Mouse (Mus musculus): ENCODE measurements around the gene Ralgds. TPM values are rescaled to one million over a fixed set of nuclear protein-coding genes. Genes with fewer than 3 reads are reported as not detected.

Gene Ralgds
- total and polyA plus RNA-seq, 2 experiments from 2014 or later: 84.6 to 292 TPM

DNA sequence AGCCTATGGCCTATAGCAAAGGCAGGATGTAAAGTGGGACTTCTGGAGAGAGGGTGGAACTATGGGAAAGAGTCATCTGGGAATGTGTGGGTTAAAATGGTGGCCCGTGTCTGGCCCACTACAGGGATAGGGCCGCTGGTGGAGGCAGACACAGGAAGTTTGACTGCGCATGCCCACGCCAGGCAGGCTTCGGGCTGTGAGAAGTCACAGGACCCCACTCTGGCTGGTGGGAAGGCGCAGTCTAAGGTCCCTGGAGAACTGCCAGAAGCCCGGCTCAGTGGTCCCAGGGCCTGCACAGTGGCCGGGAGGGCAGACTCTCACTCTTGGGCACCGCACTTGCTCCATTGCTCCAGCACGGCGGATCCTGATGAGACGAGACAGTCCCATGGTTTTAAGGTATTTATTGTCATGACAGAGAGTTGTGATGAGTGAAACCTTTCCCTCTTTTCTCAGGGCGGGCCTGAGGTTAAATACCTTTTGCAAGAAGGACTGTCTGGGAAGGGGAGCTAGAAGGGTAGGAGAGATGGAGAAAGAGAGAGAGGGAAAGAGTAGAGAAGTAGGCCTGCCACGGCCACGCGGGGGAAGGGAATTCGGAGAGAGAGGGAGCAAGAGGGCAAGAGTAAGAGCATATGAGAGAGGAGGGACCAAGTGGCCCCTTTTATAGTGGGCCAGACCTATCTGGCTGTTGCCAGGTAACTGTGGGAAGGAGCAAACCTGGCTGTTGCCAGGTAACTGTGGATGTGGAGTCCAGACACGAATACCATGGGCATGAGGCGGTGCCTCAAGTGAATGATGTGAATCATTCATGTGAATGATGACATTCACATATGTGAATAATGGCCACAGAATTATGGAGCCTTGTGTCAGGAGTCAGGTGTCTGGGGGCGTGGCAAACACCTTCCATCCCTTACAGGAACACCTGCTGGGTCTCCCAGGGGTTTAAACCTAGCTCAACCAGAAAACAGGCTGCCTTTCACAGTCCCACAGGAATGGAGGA lies 33.4 kb upstream of the Ralgds start:
- Histone ChIP-seq H3K4me2 (ENCODE audit: low read depth, low read length, poor library complexity, severe bottlenecking) (no peak overlapping the region), H3K27me3 (ENCODE audit: insufficient read depth, low read length) (no peaks in the 10 kb centered on the region), H3K27ac (ENCODE audit: low read depth, low read length) (no peak overlapping the region; the same call in 1 of the 2 replicates), H3K9me3 (ENCODE audit: low read length) (no peaks in the 10 kb centered on the region), H3K4me1 (ENCODE audit: insufficient read depth, low read length) (no peaks in the 10 kb centered on the region), H3K4me3 (ENCODE audit: low read depth, low read length) (no peak overlapping the region), H3K36me3 (ENCODE audit: insufficient read depth, low read length) (no peaks in the 10 kb centered on the region), H3K9ac (replicated peaks; ENCODE audit: low read length, poor library complexity, severe bottlenecking) (no peak overlapping the region)
- 80% methylated on average over 20 of the region's 20 CpGs for WGBS
- DNase-seq (ENCODE audit: low spot score) (no peak), ATAC-seq (ENCODE audit: low FRiP score) (no peak)
- no peak for TF ChIP-seq CTCF (IDR thresholded peaks at IDR 0.05)

DNA sequence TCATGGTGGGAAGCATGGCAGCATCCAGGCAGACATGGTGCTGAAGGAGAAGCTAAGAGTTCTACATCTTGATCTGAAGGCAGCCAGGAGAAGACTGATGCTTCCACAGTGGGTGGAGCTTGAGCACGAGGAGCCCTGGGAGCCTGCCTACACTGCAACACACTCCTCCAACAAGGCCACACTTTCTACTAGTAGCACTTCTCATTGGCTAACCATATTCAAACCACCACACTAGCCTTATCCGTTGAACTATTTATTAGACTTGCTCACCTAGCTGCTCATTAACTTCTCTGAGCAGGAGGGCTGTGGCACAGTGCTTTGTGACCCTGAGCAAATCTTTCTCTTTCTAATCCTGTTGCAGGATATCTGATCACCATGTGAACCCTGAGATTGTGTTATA lies 29.1 kb upstream of the Ralgds start:
- 95% methylated on average over 2 of the region's 2 CpGs for WGBS
- H3K36me3 ChIP-seq (ENCODE audit: insufficient read depth, low read length): no peaks in the 10 kb centered on the region
- H3K4me1 ChIP-seq (ENCODE audit: insufficient read depth, low read length): no peaks in the 10 kb centered on the region
- no peak overlapping the region for H3K4me2 ChIP-seq (ENCODE audit: low read depth, low read length, poor library complexity, severe bottlenecking)
- H3K27ac ChIP-seq (ENCODE audit: low read depth, low read length): no peak overlapping the region
- H3K9me3 ChIP-seq (ENCODE audit: low read length): no peaks in the 10 kb centered on the region
- no peak overlapping the region for H3K4me3 ChIP-seq (ENCODE audit: low read depth, low read length)
- ATAC-seq (ENCODE audit: low FRiP score) (no peak), DNase-seq (ENCODE audit: low spot score) (no peak)
- H3K9ac ChIP-seq (replicated peaks; ENCODE audit: low read length, poor library complexity, severe bottlenecking): no peak overlapping the region
- H3K27me3 ChIP-seq (ENCODE audit: insufficient read depth, low read length): no peaks in the 10 kb centered on the region
- no peak for TF ChIP-seq CTCF (IDR thresholded peaks at IDR 0.05)

GRCm38 (mm10) chr2:28494521-28494920 lies 18.4 kb upstream of the Ralgds start:
- ATAC-seq (ENCODE audit: low FRiP score): no peak
- H3K4me2 ChIP-seq (ENCODE audit: low read depth, low read length, poor library complexity, severe bottlenecking): no peak overlapping the region
- no peaks in the 10 kb centered on the region for H3K4me1 ChIP-seq (ENCODE audit: insufficient read depth, low read length)
- H3K27ac ChIP-seq (ENCODE audit: low read depth, low read length): no peak overlapping the region
- no peaks in the 10 kb centered on the region for H3K9me3 ChIP-seq (ENCODE audit: low read length)
- no peak for TF ChIP-seq CTCF (IDR thresholded peaks at IDR 0.05)
- no peaks in the 10 kb centered on the region for H3K27me3 ChIP-seq (ENCODE audit: insufficient read depth, low read length)
- no peak overlapping the region for H3K9ac ChIP-seq (replicated peaks; ENCODE audit: low read length, poor library complexity, severe bottlenecking)
- H3K36me3 ChIP-seq (ENCODE audit: insufficient read depth, low read length): no peaks in the 10 kb centered on the region
- DNase-seq (ENCODE audit: low spot score): no peak
- WGBS: 77% methylated on average over 2 of the region's 2 CpGs
- no peak overlapping the region for H3K4me3 ChIP-seq (ENCODE audit: low read depth, low read length)

DNA sequence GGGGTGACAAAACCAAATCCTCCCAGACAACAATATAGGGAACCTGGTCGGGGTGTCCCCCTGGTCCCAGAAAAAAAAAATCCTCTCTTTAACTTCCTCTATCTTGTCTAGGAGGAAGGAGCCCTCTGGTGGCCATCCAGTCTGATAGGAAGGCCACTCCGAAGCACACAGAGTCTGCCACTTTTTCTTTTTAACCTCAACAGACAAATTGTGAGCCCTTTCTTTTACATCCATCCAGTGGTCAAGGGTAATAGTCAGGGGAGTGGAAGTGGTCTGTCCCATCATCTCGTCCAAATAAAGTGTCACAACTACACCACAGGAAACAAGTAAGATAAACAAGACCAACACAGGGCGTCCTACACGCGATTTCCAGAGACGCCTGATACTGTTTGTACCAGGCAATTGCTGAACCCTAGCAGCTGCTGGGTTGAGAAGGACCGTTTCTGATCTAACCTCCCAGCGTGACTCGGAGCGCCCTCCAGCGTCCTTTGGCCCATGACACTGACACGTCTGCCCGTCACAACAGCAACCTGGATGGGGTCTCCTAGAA lies 17.6 kb upstream of the Ralgds start:
- Histone ChIP-seq H3K9me3 (ENCODE audit: low read length) (no peaks in the 10 kb centered on the region), H3K27ac (ENCODE audit: low read depth, low read length) (no peak overlapping the region), H3K4me3 (ENCODE audit: low read depth, low read length) (no peak overlapping the region), H3K4me2 (ENCODE audit: low read depth, low read length, poor library complexity, severe bottlenecking) (no peak overlapping the region), H3K27me3 (ENCODE audit: insufficient read depth, low read length) (no peaks in the 10 kb centered on the region), H3K4me1 (ENCODE audit: insufficient read depth, low read length) (no peaks in the 10 kb centered on the region), H3K9ac (replicated peaks; ENCODE audit: low read length, poor library complexity, severe bottlenecking) (no peak overlapping the region), H3K36me3 (ENCODE audit: insufficient read depth, low read length) (no peaks in the 10 kb centered on the region)
- 85% methylated on average over 14 of the region's 14 CpGs for WGBS
- ATAC-seq (ENCODE audit: low FRiP score): no peak
- peak; percentile 46 for DNase-seq (ENCODE audit: low spot score)
- TF ChIP-seq CTCF (IDR thresholded peaks at IDR 0.05): peak; percentile 60

GRCm38 (mm10) chr2:28495801-28496595 lies 16.9 kb upstream of the Ralgds start:
- no peak overlapping the region for H3K27ac ChIP-seq (ENCODE audit: low read depth, low read length)

More at GRCm38 (mm10) chr2:28495801-28496595, 16.9 kb upstream of the Ralgds start:
- Histone ChIP-seq H3K4me2 (ENCODE audit: low read depth, low read length, poor library complexity, severe bottlenecking) (no peak overlapping the region), H3K9ac (replicated peaks; ENCODE audit: low read length, poor library complexity, severe bottlenecking) (no peak overlapping the region), H3K36me3 (ENCODE audit: insufficient read depth, low read length) (no peaks in the 10 kb centered on the region), H3K4me3 (ENCODE audit: low read depth, low read length) (no peak overlapping the region), H3K4me1 (ENCODE audit: insufficient read depth, low read length) (no peaks in the 10 kb centered on the region), H3K9me3 (ENCODE audit: low read length) (no peaks in the 10 kb centered on the region), H3K27me3 (ENCODE audit: insufficient read depth, low read length) (no peaks in the 10 kb centered on the region)
- 84% methylated on average over 16 of the region's 16 CpGs for WGBS
- no peak for ATAC-seq (ENCODE audit: low FRiP score)
- TF ChIP-seq CTCF (IDR thresholded peaks at IDR 0.05): no peak
- no peak for DNase-seq (ENCODE audit: low spot score)

Measured in midbrain, postnatal 0 days (tissue).